Mouse (Mus musculus) adrenal gland, postnatal 14 days (tissue): ENCODE measurements around the gene Rbbp5. TPM values are rescaled to one million over a fixed set of nuclear protein-coding genes. Genes with fewer than 3 reads are reported as not detected.
A peak's percentile ranks its signal among the peaks of the same experiment; 100 is the strongest.

Experiments
- DNase-seq: peaks from one replicate; pipeline ENCODE4 v3.0.0; 2021; ENCODE audit warnings: mixed read lengths
- total RNA-seq: library from RNA; stranded (reverse); gene quantifications from 2 replicates; pipeline ENCODE4 v1.2.3, GENCODE M21; 2021

The Rbbp5 gene
- total RNA-seq, 1 experiment from 2014 or later = 31.6 TPM

GRCm38 (mm10) chr1:132541824-132542599, 64.8 kb downstream of the Rbbp5 start:
- no peak for DNase-seq

- no peak for DNase-seq
Measured at GRCm38 (mm10) chr1:132542762-132543306, 65.7 kb downstream of the Rbbp5 start, which contains the start of gene Cntn2. Gene Cntn2 (minus strand): TSS chr1:132543256.

- DNase-seq = peak; percentile 53
Measured at GRCm38 (mm10) chr1:132543789-132544188, 66.6 kb downstream of the Rbbp5 start.

Other genes with a start within 250 kb of the Rbbp5 start
- not detected in 2 replicates for gene Gm10188, start 247.6 kb upstream of the Rbbp5 start, total RNA-seq
- gene Klhdc8a, start 178.7 kb upstream of the Rbbp5 start, total RNA-seq = 64.1 and 71.4 TPM in 2 replicates
- 3.7 and 5.6 TPM in 2 replicates for gene Nuak2, start 161.2 kb upstream of the Rbbp5 start, total RNA-seq
- gene Tmcc2, start 86.1 kb upstream of the Rbbp5 start, total RNA-seq = 12.1 and 26.9 TPM in 2 replicates
- 20.1 and 23.2 TPM in 2 replicates for gene Dstyk, start 59.8 kb upstream of the Rbbp5 start, total RNA-seq
- gene Tmem81, start 28.9 kb downstream of the Rbbp5 start, total RNA-seq = 2.3 and 4.2 TPM in 2 replicates
- gene Cntn2, start 65.9 kb downstream of the Rbbp5 start, total RNA-seq = 0.07 and 0.94 TPM in 2 replicates